Mouse (Mus musculus): ENCODE results near the gene Pitx3. TPM values are rescaled to one million over a fixed set of nuclear protein-coding genes. Genes with fewer than 3 reads are reported as not detected.
A peak's percentile ranks its signal among the peaks of the same experiment; 100 is the strongest.

Pitx3 gene
- polyA plus RNA-seq, 1 experiment: not detected

- TF ChIP-seq POLR2A (IDR thresholded peaks at IDR 0.05; ENCODE audit: insufficient read depth, low read length) (no peak), EP300 (IDR thresholded peaks at IDR 0.05; ENCODE audit: insufficient read depth, low read depth, low read length) (no peak), CTCF (IDR thresholded peaks at IDR 0.05; ENCODE audit: low read depth, low read length) (no peak)
- H3K4me1 ChIP-seq (ENCODE audit: control insufficient read depth, insufficient read depth, low read length): no peaks in the 10 kb centered on the region
- peak within 1 kb of the TSS; percentile 87 for H3K4me3 ChIP-seq (ENCODE audit: low read depth, low read length)
- H3K27ac ChIP-seq (ENCODE audit: insufficient read depth, low read length): no peak within 1 kb of the TSS
- H3K36me3 ChIP-seq (ENCODE audit: control insufficient read depth, insufficient read depth, low read length, poor library complexity, severe bottlenecking): no peaks in the 10 kb centered on the region
- no peaks in the 10 kb centered on the region for H3K9me3 ChIP-seq (replicated peaks; ENCODE audit: control insufficient read depth, insufficient read depth, low read length, poor library complexity, severe bottlenecking)
- peak within 1 kb of the TSS; percentile 81 for H3K9ac ChIP-seq (ENCODE audit: low read depth, poor library complexity, severe bottlenecking)
- 0 out of 2 replicates have a peak, but pooled peaks cover 6% of the 10 kb centered on the region for H3K27me3 ChIP-seq (ENCODE audit: control insufficient read depth, insufficient read depth, low read length, poor library complexity, severe bottlenecking)
Observed at GRCm38 (mm10) chr19:46152127-46152803, 4.1 kb upstream of the Pitx3 start, which contains the start of gene Gbf1. Gene Gbf1, plus strand, starts transcription at chr19:46152509.

- peaks cover 12% of the 10 kb centered on the region for H3K27me3 ChIP-seq (ENCODE audit: control insufficient read depth, insufficient read depth, low read length, poor library complexity, severe bottlenecking)
- H3K36me3 ChIP-seq (ENCODE audit: control insufficient read depth, insufficient read depth, low read length, poor library complexity, severe bottlenecking): no peaks in the 10 kb centered on the region
- no peak overlapping the region for H3K4me3 ChIP-seq (ENCODE audit: low read depth, low read length)
- no peak overlapping the region for H3K27ac ChIP-seq (ENCODE audit: insufficient read depth, low read length)
- no peaks in the 10 kb centered on the region for H3K9me3 ChIP-seq (replicated peaks; ENCODE audit: control insufficient read depth, insufficient read depth, low read length, poor library complexity, severe bottlenecking)
- H3K9ac ChIP-seq (ENCODE audit: low read depth, poor library complexity, severe bottlenecking): no peak overlapping the region
- H3K4me1 ChIP-seq (ENCODE audit: control insufficient read depth, insufficient read depth, low read length): no peaks in the 10 kb centered on the region
- no peak for TF ChIP-seq POLR2A (IDR thresholded peaks at IDR 0.05; ENCODE audit: insufficient read depth, low read length)
- TF ChIP-seq EP300 (IDR thresholded peaks at IDR 0.05; ENCODE audit: insufficient read depth, low read depth, low read length): no peak
- no peak for TF ChIP-seq CTCF (IDR thresholded peaks at IDR 0.05; ENCODE audit: low read depth, low read length)
Observed at GRCm38 (mm10) chr19:46149091-46149490, 965 bp upstream of the Pitx3 start.

- TF ChIP-seq POLR2A (IDR thresholded peaks at IDR 0.05; ENCODE audit: insufficient read depth, low read length) (no peak), EP300 (IDR thresholded peaks at IDR 0.05; ENCODE audit: insufficient read depth, low read depth, low read length) (no peak), CTCF (IDR thresholded peaks at IDR 0.05; ENCODE audit: low read depth, low read length) (no peak)
- Histone ChIP-seq H3K9ac (ENCODE audit: low read depth, poor library complexity, severe bottlenecking) (peak overlapping the region; percentile 43), H3K27me3 (ENCODE audit: control insufficient read depth, insufficient read depth, low read length, poor library complexity, severe bottlenecking) (peaks cover 12% of the 10 kb centered on the region)
Observed at GRCm38 (mm10) chr19:46148372-46148760, 240 bp upstream of the Pitx3 start.

GRCm38 (mm10) chr19:46141091-46141490 is 7.0 kb downstream of the Pitx3 start:
- H3K4me3 ChIP-seq (ENCODE audit: low read depth, low read length): no peak overlapping the region
- H3K4me1 ChIP-seq (ENCODE audit: control insufficient read depth, insufficient read depth, low read length): no peaks in the 10 kb centered on the region
- no peak for TF ChIP-seq EP300 (IDR thresholded peaks at IDR 0.05; ENCODE audit: insufficient read depth, low read depth, low read length)
- TF ChIP-seq POLR2A (IDR thresholded peaks at IDR 0.05; ENCODE audit: insufficient read depth, low read length): no peak
- TF ChIP-seq CTCF (IDR thresholded peaks at IDR 0.05; ENCODE audit: low read depth, low read length): no peak
- no peaks in the 10 kb centered on the region; the same call in 1 of the 2 replicates for H3K27me3 ChIP-seq (ENCODE audit: control insufficient read depth, insufficient read depth, low read length, poor library complexity, severe bottlenecking)
- no peak overlapping the region for H3K9ac ChIP-seq (ENCODE audit: low read depth, poor library complexity, severe bottlenecking)
- no peaks in the 10 kb centered on the region for H3K9me3 ChIP-seq (replicated peaks; ENCODE audit: control insufficient read depth, insufficient read depth, low read length, poor library complexity, severe bottlenecking)
- H3K36me3 ChIP-seq (ENCODE audit: control insufficient read depth, insufficient read depth, low read length, poor library complexity, severe bottlenecking): no peaks in the 10 kb centered on the region
- no peak overlapping the region for H3K27ac ChIP-seq (ENCODE audit: insufficient read depth, low read length)

More at GRCm38 (mm10) chr19:46148372-46148760, 240 bp upstream of the Pitx3 start:
- H3K4me1 ChIP-seq (ENCODE audit: control insufficient read depth, insufficient read depth, low read length): no peaks in the 10 kb centered on the region
- no peaks in the 10 kb centered on the region for H3K36me3 ChIP-seq (ENCODE audit: control insufficient read depth, insufficient read depth, low read length, poor library complexity, severe bottlenecking)
- H3K9me3 ChIP-seq (replicated peaks; ENCODE audit: control insufficient read depth, insufficient read depth, low read length, poor library complexity, severe bottlenecking): no peaks in the 10 kb centered on the region
- no peak overlapping the region for H3K27ac ChIP-seq (ENCODE audit: insufficient read depth, low read length)
- peak overlapping the region; percentile 69 for H3K4me3 ChIP-seq (ENCODE audit: low read depth, low read length)

- Histone ChIP-seq H3K27me3 (ENCODE audit: control insufficient read depth, insufficient read depth, low read length, poor library complexity, severe bottlenecking) (no peaks in the 10 kb centered on the region; the same call in 1 of the 2 replicates), H3K4me3 (ENCODE audit: low read depth, low read length) (no peak overlapping the region), H3K9me3 (replicated peaks; ENCODE audit: control insufficient read depth, insufficient read depth, low read length, poor library complexity, severe bottlenecking) (no peaks in the 10 kb centered on the region), H3K27ac (ENCODE audit: insufficient read depth, low read length) (no peak overlapping the region), H3K36me3 (ENCODE audit: control insufficient read depth, insufficient read depth, low read length, poor library complexity, severe bottlenecking) (no peaks in the 10 kb centered on the region), H3K4me1 (ENCODE audit: control insufficient read depth, insufficient read depth, low read length) (no peaks in the 10 kb centered on the region), H3K9ac (ENCODE audit: low read depth, poor library complexity, severe bottlenecking) (no peak overlapping the region)
- TF ChIP-seq CTCF (IDR thresholded peaks at IDR 0.05; ENCODE audit: low read depth, low read length) (no peak), POLR2A (IDR thresholded peaks at IDR 0.05; ENCODE audit: insufficient read depth, low read length) (no peak), EP300 (IDR thresholded peaks at IDR 0.05; ENCODE audit: insufficient read depth, low read depth, low read length) (no peak)
Observed at GRCm38 (mm10) chr19:46140324-46140723, 7.8 kb downstream of the Pitx3 start.

All from ES-Bruce4 (cell line).